17 mouse cellular contexts compared by ENCODE assay signal in genomic region chr15:90619736-90620135, GRCm38 (mm10). TPM values are rescaled to one million over a fixed set of nuclear protein-coding genes. Genes with fewer than 3 reads are reported as not detected.
"Had no signal": no experiment of that assay in that cellular context is flagged by ENCODE, and none has a peak within 500 bp of the region (broad histone marks: within the 10 kb centered on the region; RNA-seq: fewer than 3 reads in every experiment).

No protein-coding gene starts in this region.

- H3K36me3 ChIP-seq: neural tube, embryonic 13.5 days; neural tube, embryonic 15.5 days; stomach, embryonic 15.5 days had no signal

- H3K4me3 ChIP-seq: neural tube, embryonic 13.5 days; neural tube, embryonic 15.5 days; stomach, embryonic 15.5 days had no signal

- H3K27ac ChIP-seq: neural tube, embryonic 13.5 days; neural tube, embryonic 15.5 days; stomach, embryonic 15.5 days; stomach, postnatal 0 days had no signal

- H3K9ac ChIP-seq: neural tube, embryonic 13.5 days; neural tube, embryonic 15.5 days; stomach, embryonic 15.5 days had no signal

- H3K27me3 ChIP-seq: neural tube, embryonic 13.5 days; neural tube, embryonic 15.5 days; stomach, embryonic 15.5 days had no signal

- H3K4me1 ChIP-seq: neural tube, embryonic 13.5 days; neural tube, embryonic 15.5 days; stomach, embryonic 15.5 days had no signal

- H3K4me2 ChIP-seq: neural tube, embryonic 13.5 days; neural tube, embryonic 15.5 days; stomach, embryonic 15.5 days had no signal

- DNase-seq: retina, postnatal 1 day; right cerebral cortex, adult 18-20 months; right cerebral cortex, postnatal 14 days; right cerebral cortex, postnatal 25 days; right cerebral cortex, postnatal 4 days; spleen, adult 18-20 months; thymus, adult 18-20 months; thymus, adult 2 months; thymus, postnatal 14 days; thymus, postnatal 25 days; thymus, postnatal 36 days; thymus, postnatal 4 days had no signal

- H3K9me3 ChIP-seq: neural tube, embryonic 13.5 days; neural tube, embryonic 15.5 days; stomach, embryonic 15.5 days had no signal

RNA-seq across cellular contexts. Expression of gene Cpne8, which starts 59.5 kb away (rescaled TPM):
- total RNA-seq: neutrophil, adult 5-6 weeks had no signal
